Mouse (Mus musculus) T-helper 2 cell (primary cell): ENCODE results near the gene Tedc1.

Source experiments
- in situ Hi-C: fragments of 300-600 bp; cut with MboI, MseI; formaldehyde crosslinking; loops from one replicate; pipeline ENCODE4 v1.15.1; 2025; ENCODE audit warnings: high pct_unique_total_duplicates

The Tedc1 gene

GRCm38 (mm10) chr12:113155887-113156539, at the start of gene Tedc1:
Gene Tedc1 (plus strand): TSS chr12:113156421.
- in situ Hi-C loops = no loop called here

GRCm38 (mm10) chr12:113107431-113108124, 48.6 kb upstream of the Tedc1 start:
- in situ Hi-C loops = no loop called here

- in situ Hi-C loops = no loop called here
Measured at GRCm38 (mm10) chr12:113108528-113109283, 47.5 kb upstream of the Tedc1 start.

DNA sequence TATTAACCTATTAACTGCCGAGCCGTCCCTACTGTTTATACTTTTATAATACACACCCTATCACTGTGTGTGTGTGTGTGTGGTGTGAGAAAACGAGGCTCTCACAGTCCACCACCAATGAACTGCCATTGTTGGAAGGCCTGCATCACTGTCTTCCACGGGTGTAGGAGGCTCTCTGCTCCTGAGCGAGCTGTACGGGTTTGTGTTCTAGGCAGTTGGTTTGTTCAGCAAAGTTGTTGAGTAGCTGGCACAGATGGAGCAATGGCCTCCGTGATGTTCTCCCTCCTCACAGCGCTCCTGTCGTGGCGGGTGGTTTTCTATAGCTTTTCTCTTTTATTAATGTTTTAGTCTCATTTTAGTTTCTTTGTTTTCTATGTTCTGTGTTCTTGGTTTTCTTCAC, 46.4 kb upstream of the Tedc1 start:
- in situ Hi-C loops = no loop called here

DNA sequence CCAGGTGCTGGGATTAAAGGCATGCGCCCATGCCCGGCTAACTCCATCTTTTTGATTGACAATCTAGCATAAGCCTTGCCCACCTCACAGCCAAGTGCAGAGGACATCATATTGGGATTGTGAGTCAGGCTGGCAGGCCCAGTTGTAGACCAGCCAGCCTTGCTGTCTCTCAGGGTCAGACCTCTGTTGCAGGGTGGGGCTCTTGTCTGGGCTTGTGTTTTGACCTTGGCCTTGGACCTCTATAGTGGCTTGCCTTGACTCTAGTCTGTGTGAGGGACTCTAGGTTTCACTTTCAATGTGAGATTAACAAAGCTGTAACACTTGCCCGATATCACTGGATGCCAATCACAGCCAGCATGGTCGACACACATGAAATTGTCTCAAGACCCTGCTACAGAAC, 42.1 kb upstream of the Tedc1 start:
- in situ Hi-C loops = no loop called here

DNA sequence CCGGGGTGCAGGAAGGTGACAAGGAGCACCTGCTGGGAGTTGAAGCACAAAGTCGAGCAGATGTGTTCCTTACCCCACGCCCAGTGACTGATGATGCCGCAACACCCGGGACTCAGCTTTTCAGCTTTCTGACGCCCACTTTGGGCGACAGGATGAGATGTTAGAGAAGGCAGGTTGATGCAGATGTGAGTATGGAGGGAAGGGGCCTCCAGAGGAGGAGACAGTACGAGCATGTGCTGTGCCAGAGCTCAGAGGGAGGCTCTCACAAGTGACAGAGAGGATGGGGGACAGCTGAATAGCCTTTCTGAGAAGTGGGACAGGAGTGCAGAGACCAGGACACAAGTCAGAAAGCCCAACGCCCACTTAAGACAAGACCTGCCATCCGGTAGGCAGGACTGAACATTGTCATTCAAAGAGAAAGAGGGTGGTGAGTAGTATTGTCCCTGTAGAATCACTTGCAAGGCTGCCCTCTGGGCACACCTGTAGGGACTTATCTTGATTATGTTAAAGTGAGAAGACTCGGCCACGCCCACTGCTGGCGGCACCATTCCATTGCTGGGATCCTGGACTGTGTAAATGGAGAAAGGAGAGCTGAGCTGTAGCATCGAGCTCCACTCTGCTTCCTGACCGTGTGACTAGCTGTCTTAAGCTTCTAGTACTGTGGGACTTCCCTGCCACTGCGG, 41.2 kb upstream of the Tedc1 start:
- in situ Hi-C loops = no loop called here

GRCm38 (mm10) chr12:113119516-113120410, 36.5 kb upstream of the Tedc1 start:
- in situ Hi-C loops = no loop called here

DNA sequence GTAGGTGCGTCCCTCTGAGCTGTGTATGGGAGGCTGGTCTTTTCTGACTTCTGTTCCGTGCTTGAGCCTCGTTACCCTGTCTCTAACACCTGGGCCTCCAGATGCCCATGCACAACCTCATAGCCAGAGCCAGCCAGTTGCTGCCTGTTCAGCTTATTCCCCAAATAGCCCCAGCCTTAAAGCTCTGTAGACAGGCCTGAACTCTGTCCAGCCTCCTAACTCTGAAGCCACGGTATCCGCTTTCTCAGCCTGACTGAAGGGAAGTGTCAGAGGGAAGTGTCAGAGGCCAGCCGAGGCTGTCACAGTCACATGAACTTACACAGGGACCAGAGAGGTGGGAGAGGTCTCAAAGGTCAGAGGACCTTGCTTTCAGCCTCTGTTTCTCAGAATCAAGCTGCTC, 31.5 kb upstream of the Tedc1 start:
- in situ Hi-C loops = no loop called here

DNA sequence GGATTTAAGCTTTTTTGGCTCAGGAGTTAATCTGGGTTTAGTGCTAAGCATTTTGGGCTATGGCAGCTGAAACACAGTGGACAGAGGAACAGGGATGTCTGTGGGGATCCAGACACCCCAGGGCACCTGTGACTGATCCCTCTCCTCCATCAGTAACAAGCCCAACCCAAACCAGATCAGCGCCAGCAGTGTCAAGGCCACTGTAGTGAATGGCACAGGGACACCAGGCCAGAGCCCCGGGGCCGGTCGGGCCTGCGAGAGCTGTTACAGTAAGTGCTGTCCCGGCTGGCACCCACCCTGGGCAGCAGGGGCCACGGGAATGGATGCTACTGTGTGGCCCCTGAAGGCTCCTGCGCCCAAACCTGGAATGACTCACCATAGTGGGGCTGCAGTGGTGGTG, 25.5 kb upstream of the Tedc1 start:
- in situ Hi-C loops = no loop called here

GRCm38 (mm10) chr12:113131601-113132000, 24.6 kb upstream of the Tedc1 start:
- in situ Hi-C loops = no loop called here

GRCm38 (mm10) chr12:113132567-113132966, 23.7 kb upstream of the Tedc1 start:
- in situ Hi-C loops = no loop called here

- in situ Hi-C loops = no loop called here
Measured at GRCm38 (mm10) chr12:113133260-113133659, 23.0 kb upstream of the Tedc1 start.

DNA sequence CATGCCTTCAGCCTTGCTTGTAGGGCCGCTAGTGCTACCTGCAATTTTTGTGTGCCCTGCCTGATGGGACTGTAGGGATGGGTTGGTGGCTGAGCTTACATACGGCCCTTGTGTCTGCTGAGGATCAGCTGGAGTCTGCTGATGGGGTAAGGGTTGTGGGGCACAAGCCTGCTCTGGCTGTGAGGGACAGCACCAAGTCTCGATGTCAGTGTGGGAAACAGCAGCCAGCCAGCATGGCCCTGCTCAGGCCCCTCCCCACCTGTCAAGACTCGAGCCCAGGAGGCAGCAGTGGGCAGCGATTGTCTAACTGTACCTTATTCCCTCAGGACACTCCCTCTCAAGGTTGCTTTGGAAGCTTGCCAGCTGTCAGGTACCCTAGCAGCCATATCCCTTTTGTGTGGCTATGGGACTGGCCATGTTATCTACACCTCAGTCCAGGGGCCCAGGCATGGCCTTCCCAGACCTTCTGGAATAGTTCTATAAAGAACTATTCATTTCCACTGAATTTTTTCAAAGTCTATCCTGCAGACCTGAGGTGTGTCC, 22.3 kb upstream of the Tedc1 start:
- in situ Hi-C loops = no loop called here

GRCm38 (mm10) chr12:113134502-113134901, 21.7 kb upstream of the Tedc1 start:
- in situ Hi-C loops = no loop called here

DNA sequence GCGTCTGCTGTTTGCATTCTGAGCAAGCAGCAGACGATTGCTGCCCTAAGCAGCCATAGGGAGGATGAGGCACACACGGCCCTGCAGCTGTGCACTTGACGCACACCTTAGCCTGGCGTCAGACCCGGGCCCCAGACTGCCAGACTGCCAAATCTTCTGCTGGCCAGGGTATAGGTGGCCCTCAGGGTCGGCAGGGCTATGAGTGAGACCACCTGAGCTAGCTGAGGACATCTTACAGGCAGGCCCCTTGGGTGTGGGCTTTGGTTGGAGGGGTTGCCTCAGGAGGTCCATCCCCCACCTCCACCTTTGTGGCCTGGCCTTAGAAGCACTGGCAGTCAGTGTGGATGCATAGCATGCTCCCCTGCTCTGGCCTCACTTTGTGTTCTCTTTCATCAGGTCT, 20.8 kb upstream of the Tedc1 start:
- in situ Hi-C loops = no loop called here

GRCm38 (mm10) chr12:113136492-113137020, 19.7 kb upstream of the Tedc1 start:
- in situ Hi-C loops = no loop called here

GRCm38 (mm10) chr12:113137260-113138213, 18.7 kb upstream of the Tedc1 start:
- in situ Hi-C loops = no loop called here

- in situ Hi-C loops = no loop called here
Measured at GRCm38 (mm10) chr12:113138291-113138690, 17.9 kb upstream of the Tedc1 start.
